Mouse (Mus musculus) heart, embryonic 15.5 days (tissue): ENCODE results near the gene Nradd. TPM values are rescaled to one million over a fixed set of nuclear protein-coding genes. Genes with fewer than 3 reads are reported as not detected.

Experiments
- ATAC-seq: fragments of 200-750 bp; cut with Nextera tagmentation; replicated peaks from 2 replicates; pipeline ENCODE4 v1.8.0; 2017; ENCODE audit warnings: low read depth, moderate TSS enrichment; ENCODE audit not compliant: insufficient number of reproducible peaks, insufficient read depth, low FRiP score
- H3K27ac ChIP-seq: fragments of 300-500 bp; sonication (generic); 2 replicates; pipeline ENCODE4 v1.5.1; 2015; ENCODE audit warnings: mild to moderate bottlenecking, inconsistent platforms
- H3K27me3 ChIP-seq: fragments of 300-500 bp; sonication (generic); 2 replicates; pipeline ENCODE4 v1.6.1; 2015; ENCODE audit warnings: inconsistent platforms
- H3K36me3 ChIP-seq: fragments of 300-500 bp; sonication (generic); 2 replicates; pipeline ENCODE4 v1.6.1; 2015; ENCODE audit warnings: mild to moderate bottlenecking, inconsistent platforms
- H3K4me1 ChIP-seq: fragments of 300-500 bp; sonication (generic); replicated peaks from 2 replicates; pipeline ENCODE4 v1.6.1; 2015; ENCODE audit warnings: inconsistent platforms
- H3K4me2 ChIP-seq: fragments of 300-500 bp; sonication (generic); 2 replicates; pipeline ENCODE4 v1.6.1; 2015; ENCODE audit warnings: inconsistent platforms, mild to moderate bottlenecking, moderate library complexity
- H3K4me3 ChIP-seq: fragments of 300-500 bp; sonication (generic); 2 replicates; pipeline ENCODE4 v1.5.1; 2015; ENCODE audit warnings: mild to moderate bottlenecking, inconsistent platforms
- H3K9ac ChIP-seq: fragments of 300-500 bp; sonication (generic); 2 replicates; pipeline ENCODE4 v1.6.1; 2015; ENCODE audit warnings: mild to moderate bottlenecking, inconsistent platforms
- H3K9me3 ChIP-seq: fragments of 300-500 bp; sonication (generic); replicated peaks from 2 replicates; pipeline ENCODE4 v1.6.1; 2016; ENCODE audit warnings: inconsistent platforms
- WGBS: fragments of 180-500 bp; shearing (Covaris S2); methylation state at CpG from one replicate; pipeline ENCODE4 v1.1.7; 2015; ENCODE audit warnings: mixed read lengths; 5-methylcytosine and 5-hydroxymethylcytosine counted together
- polyA plus RNA-seq: library from polyadenylated mRNA; unstranded; fragments of >200 nt; fragmentation: Nextera tagmentation; extraction: Ambion mirVana; gene quantifications from 2 replicates; pipeline ENCODE4 v1.2.1, GENCODE M21; 2015

Gene Nradd
- polyA plus RNA-seq = 17.7 and 22.9 TPM in 2 replicates

DNA sequence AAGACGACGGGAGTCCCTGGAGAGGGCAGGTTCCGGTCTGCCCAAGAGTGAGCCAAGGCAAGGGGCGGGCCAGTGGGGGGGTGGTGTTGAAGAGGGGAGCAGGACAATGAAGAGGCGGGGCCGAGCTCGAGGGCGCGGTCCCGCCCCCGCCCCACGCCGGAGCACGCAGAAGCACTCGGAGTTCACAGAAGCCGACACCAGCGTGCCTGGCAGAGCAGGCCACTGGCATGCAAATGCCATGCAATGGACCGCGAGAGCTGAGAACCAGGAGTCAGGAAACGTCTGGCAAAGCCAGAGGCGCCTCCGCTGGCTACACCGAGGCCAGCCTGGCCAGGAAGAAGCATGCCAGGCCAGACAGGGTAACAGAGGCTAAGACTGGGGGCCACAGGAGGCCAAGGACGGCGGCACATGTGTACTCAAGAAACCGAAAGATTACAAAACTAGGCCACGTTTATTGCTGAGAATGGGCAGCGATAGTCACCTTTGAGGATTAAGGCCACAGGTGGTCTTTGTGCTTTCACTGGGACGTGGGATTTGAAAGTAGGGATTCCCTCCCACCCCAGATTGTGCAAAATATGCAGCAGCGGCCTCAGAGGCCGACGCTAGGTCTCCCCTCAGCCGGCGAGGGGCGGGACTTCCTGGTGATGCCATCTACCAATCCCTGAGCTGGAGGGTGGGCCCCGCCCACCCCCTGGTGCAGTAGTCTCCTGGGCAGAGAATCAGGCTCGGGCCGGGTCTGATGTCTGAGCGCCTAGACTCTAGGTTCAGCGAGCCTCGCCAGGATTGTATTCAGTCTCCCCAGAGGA, at the start of gene Nradd:
Gene Nradd, minus strand, starts transcription at position 92 of the 806 bp plus-strand sequence.
- no peaks in the 10 kb centered on the region for H3K27me3 ChIP-seq
- 4% methylated on average over 41 of the region's 41 CpGs for WGBS

DNA sequence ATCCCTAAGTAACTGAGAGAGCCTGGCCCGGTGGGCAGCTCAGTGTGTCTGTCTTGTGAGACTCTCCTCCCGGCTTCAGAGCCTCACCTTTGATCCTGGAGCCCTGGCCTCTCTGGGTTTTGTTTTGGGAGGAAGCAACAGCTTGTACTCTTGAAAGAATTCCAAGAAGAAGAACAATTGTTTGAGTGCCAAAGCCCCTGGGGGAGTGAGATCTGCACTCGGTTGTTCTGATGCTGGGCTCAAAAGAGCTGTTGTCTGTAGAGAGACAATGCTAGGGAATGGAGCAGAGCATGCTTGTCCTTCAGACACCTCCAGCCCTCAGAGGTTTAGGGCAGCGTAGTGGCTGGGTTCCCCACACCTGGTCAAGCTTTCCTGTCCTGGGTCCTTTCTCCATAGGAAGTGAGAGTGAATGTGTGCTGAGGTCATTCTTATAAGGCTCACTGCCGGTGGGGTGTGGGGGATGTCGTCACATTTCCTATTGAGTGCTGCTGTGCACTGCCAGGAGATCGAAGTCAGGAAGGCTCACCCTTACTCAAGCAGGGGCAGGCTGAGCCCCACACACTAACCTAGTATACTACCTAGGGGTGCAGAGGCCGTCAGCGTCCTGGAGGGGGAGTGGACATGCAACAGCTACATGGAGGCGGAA, 49.0 kb upstream of the Nradd start:
- peak overlapping the region; percentile 16 for H3K4me2 ChIP-seq
- no peak for ATAC-seq
- H3K4me3 ChIP-seq = no peak overlapping the region
- H3K4me1 ChIP-seq = peaks cover 90% of the 10 kb centered on the region
- H3K27me3 ChIP-seq = no peaks in the 10 kb centered on the region
- no peak overlapping the region for H3K9ac ChIP-seq
- H3K36me3 ChIP-seq = no peaks in the 10 kb centered on the region
- H3K27ac ChIP-seq = peak overlapping the region; percentile 73
- 48% methylated on average over 10 of the region's 10 CpGs for WGBS
- H3K9me3 ChIP-seq = no peaks in the 10 kb centered on the region

More for the DNA sequence above, at the start of gene Nradd:
- Histone ChIP-seq H3K27ac (peak within 1 kb of the TSS; percentile 88), H3K36me3 (peaks cover 29% of the 10 kb centered on the region; the same call in 1 of the 2 replicates), H3K4me1 (peaks cover 13% of the 10 kb centered on the region), H3K4me2 (peak within 1 kb of the TSS; percentile 95), H3K9ac (peak within 1 kb of the TSS; percentile 74), H3K4me3 (peak within 1 kb of the TSS; percentile 66), H3K9me3 (no peaks in the 10 kb centered on the region)
- peak; percentile 92 for ATAC-seq

DNA sequence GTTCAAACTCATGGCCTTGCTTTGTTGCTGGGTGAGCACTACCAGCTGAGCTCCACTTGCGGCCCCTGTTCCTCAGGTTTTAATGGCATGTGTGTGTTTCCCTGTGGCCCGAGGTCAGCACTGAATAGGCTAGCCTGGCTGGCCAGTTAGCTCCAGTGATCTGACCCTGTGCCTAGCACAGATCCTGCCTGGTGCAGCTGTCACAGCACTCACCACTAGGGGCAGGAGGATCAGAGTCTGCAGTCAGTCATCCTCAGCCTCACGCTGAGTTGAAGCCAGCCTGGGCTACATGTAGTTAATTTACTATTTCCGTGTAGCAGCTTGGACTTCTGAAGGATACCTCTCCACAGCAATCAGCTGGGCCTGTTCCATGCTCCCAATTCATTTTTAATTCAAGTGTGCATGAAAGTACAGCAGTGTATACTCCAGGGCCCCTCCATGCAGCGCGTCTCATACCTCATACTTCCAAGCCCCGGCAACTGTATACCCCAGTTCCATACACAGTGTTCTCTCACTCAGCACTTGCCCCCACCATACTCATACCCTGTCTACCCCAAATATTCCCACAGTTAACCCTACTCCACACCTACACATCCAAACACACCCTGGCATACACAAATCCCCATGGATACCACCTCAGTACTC, 48.3 kb upstream of the Nradd start:
- H3K27me3 ChIP-seq = no peaks in the 10 kb centered on the region
- ATAC-seq = no peak
- H3K9me3 ChIP-seq = no peaks in the 10 kb centered on the region
- H3K4me2 ChIP-seq = 0 out of 2 replicates have a peak overlapping the region, but pooled peaks have one; percentile 16
- no peaks in the 10 kb centered on the region for H3K36me3 ChIP-seq
- peaks cover 90% of the 10 kb centered on the region for H3K4me1 ChIP-seq
- peak overlapping the region; percentile 73 for H3K27ac ChIP-seq
- H3K9ac ChIP-seq = no peak overlapping the region
- H3K4me3 ChIP-seq = no peak overlapping the region
- 64% methylated on average over 7 of the region's 7 CpGs for WGBS

DNA sequence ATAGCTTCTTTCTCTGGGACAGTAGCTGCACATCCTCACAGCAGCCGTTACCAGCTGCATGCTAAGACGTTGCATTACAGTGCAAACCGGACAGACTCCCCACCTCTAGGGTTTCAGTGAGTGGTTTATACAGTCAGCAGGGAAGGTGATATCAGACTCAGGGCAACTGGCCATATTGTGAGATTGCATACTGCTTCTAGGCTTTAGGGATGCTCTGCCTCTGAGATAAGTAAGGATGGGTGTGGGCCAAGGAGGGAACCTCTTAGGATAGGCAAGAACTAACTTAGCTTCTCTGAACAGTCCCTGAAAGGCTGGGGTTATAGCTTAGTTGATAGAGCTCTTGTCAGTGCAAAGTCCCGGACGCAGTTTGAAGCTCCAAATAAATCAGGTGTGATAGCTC, 45.5 kb upstream of the Nradd start:
- H3K9me3 ChIP-seq = no peaks in the 10 kb centered on the region
- peak overlapping the region; percentile 64 for H3K27ac ChIP-seq
- H3K9ac ChIP-seq = no peak overlapping the region
- H3K4me3 ChIP-seq = no peak overlapping the region
- WGBS = 62% methylated on average over 5 of the region's 5 CpGs
- no peaks in the 10 kb centered on the region for H3K27me3 ChIP-seq
- no peaks in the 10 kb centered on the region for H3K36me3 ChIP-seq
- H3K4me1 ChIP-seq = peaks cover 89% of the 10 kb centered on the region
- ATAC-seq = no peak
- H3K4me2 ChIP-seq = no peak overlapping the region

DNA sequence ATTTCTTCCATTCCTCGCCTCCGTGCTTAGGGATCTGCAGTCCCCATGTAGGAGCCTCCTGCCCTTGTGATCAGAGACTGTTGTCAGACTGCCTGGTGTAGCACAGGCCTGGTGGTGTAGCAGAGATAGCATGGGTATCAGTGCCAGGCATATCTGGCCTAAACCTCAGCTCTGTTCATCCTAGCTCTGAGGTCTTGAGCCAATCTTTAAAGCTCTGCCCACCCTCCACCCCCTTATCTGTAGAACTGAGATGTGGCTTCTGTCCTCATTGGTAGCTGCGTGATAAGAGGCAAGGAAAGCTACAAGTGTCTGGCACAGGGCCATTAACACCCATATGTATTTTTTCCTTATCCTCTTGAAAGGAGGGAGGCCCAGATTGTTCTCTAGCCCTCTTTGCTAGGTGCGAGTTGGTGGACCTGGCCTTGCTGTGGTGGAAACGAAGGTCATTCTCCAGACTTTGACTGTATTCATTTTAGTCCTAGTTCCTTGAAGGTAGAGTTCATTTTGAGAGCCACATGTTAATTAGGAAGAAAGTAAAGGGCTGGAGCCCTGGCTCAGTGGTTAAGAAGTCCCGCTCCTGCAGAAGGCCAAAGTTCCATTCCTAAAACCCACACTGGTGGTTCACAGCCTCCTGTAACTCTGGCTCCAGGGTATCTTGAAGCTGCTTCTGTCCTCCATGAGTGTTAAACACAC, 44.5 kb upstream of the Nradd start:
- WGBS = 41% methylated on average over 6 of the region's 6 CpGs
- Histone ChIP-seq H3K4me1 (peaks cover 84% of the 10 kb centered on the region), H3K27ac (peak overlapping the region; percentile 64), H3K36me3 (no peaks in the 10 kb centered on the region), H3K9ac (no peak overlapping the region), H3K4me3 (no peak overlapping the region), H3K4me2 (no peak overlapping the region), H3K27me3 (no peaks in the 10 kb centered on the region), H3K9me3 (no peaks in the 10 kb centered on the region)
- ATAC-seq = peak; percentile 54

DNA sequence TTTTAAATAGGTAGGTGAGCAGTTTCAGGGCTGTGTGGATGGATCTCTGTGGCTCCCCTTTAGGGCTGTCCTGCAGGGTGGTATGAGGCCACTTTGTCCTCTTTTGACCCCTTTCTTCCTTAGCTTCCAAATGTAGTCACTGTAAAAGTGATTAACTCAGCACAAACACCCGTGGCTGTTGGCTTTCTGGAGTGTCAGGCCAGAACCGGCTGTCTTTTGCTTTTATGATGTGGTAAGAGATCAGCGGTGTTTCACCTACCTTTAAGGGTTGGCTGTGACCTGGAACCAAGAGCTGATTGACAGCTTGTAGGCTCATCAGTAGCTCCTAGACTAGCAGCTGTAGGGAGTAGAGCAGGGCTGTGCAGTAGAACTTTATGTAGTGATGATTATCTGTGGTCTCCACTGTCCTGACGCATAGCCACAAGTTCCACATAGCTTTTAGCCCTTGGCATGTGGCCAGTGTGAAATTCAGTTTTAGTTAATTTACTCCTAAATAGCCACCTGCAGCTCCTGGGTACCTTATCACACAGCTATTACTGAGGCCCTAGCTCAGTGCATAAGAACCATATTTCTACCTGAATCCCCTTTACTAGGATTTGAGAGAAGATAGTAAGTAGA, 43.1 kb upstream of the Nradd start:
- no peak for ATAC-seq
- peak overlapping the region; percentile 64 for H3K27ac ChIP-seq
- WGBS = 36% methylated on average over 4 of the region's 4 CpGs
- H3K27me3 ChIP-seq = no peaks in the 10 kb centered on the region
- H3K4me1 ChIP-seq = peaks cover 74% of the 10 kb centered on the region
- no peaks in the 10 kb centered on the region for H3K36me3 ChIP-seq
- H3K4me2 ChIP-seq = no peak overlapping the region; the same call in 1 of the 2 replicates
- H3K4me3 ChIP-seq = no peak overlapping the region
- H3K9me3 ChIP-seq = no peaks in the 10 kb centered on the region
- 0 out of 2 replicates have a peak overlapping the region, but pooled peaks have one; percentile 23 for H3K9ac ChIP-seq

DNA sequence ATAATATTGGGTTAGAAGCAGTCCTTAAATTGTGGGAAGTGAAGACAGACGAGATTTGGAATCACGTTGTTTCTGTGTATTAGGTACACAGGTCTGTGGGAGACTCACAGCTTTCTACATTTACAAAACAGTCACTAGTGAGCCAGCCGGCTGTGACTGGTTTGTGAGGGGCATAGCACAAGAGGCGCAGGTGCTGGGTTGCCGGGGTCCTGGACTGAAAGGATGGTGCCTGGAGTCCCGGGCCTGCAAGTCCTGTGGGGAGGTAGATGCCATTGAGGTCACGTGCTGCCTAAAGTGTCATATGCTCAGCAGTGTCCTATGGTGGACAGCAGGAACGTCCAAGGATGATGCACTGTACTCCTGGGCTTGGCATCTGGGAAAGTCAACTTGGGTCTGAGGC, 42.1 kb upstream of the Nradd start:
- H3K4me2 ChIP-seq = peak overlapping the region; percentile 39
- no peaks in the 10 kb centered on the region for H3K36me3 ChIP-seq
- H3K27me3 ChIP-seq = no peaks in the 10 kb centered on the region
- 28% methylated on average over 8 of the region's 8 CpGs for WGBS
- H3K9me3 ChIP-seq = no peaks in the 10 kb centered on the region
- no peak overlapping the region for H3K4me3 ChIP-seq
- H3K9ac ChIP-seq = no peak overlapping the region
- peak overlapping the region; percentile 64 for H3K27ac ChIP-seq
- no peak; the same call in 1 of the 2 replicates for ATAC-seq
- peaks cover 67% of the 10 kb centered on the region for H3K4me1 ChIP-seq

DNA sequence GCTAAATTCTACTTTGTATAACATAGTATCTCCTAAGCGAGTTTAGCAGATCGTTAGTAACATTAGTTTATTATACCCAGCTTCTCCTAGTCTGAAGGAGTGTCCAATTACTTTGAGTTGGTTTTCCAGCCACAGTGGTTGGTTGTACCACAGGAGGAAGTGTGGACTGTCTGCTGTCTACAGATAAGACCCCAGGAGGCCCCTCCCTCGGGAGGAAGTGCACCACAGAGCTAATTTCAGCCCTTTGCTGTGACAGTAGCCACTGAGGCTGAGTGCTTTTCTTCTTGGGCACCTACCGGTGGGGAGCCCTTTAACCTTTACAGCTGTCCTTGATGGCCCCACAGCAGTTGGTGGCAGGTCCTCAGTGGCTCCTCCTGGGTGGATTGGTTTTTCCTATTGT, 41.7 kb upstream of the Nradd start:
- Histone ChIP-seq H3K4me1 (peaks cover 67% of the 10 kb centered on the region), H3K36me3 (no peaks in the 10 kb centered on the region), H3K9ac (no peak overlapping the region), H3K9me3 (no peaks in the 10 kb centered on the region), H3K4me2 (peak overlapping the region; percentile 39), H3K4me3 (no peak overlapping the region), H3K27ac (peak overlapping the region; percentile 64), H3K27me3 (no peaks in the 10 kb centered on the region)
- ATAC-seq = peak; percentile 61; the same call in 1 of the 2 replicates
- WGBS = 18% methylated on average over 4 of the region's 4 CpGs

DNA sequence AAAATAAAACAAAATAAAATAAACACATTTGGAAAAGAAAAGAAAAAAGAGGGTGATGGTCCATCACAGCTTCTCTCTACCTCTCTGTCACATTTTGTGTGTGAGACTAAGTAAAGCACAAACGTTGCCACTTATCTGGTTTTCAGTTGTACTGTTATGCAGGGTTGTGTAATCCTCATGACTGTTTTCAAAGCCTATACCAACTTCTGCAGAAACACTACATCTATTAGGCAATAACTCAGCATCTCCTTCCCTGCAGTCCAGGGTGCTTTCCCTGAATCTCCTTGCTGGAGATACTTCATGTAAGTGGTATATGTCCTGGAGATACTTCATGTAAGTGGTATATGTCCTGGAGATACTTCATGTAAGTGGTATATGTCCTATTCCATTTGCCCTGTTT, 38.6 kb upstream of the Nradd start:
- Histone ChIP-seq H3K4me3 (no peak overlapping the region), H3K27me3 (no peaks in the 10 kb centered on the region), H3K27ac (no peak overlapping the region), H3K4me2 (no peak overlapping the region), H3K36me3 (no peaks in the 10 kb centered on the region), H3K9ac (no peak overlapping the region), H3K9me3 (no peaks in the 10 kb centered on the region), H3K4me1 (peaks cover 39% of the 10 kb centered on the region)
- ATAC-seq = no peak
- 81% methylated on average over 1 of the region's 1 CpGs for WGBS

DNA sequence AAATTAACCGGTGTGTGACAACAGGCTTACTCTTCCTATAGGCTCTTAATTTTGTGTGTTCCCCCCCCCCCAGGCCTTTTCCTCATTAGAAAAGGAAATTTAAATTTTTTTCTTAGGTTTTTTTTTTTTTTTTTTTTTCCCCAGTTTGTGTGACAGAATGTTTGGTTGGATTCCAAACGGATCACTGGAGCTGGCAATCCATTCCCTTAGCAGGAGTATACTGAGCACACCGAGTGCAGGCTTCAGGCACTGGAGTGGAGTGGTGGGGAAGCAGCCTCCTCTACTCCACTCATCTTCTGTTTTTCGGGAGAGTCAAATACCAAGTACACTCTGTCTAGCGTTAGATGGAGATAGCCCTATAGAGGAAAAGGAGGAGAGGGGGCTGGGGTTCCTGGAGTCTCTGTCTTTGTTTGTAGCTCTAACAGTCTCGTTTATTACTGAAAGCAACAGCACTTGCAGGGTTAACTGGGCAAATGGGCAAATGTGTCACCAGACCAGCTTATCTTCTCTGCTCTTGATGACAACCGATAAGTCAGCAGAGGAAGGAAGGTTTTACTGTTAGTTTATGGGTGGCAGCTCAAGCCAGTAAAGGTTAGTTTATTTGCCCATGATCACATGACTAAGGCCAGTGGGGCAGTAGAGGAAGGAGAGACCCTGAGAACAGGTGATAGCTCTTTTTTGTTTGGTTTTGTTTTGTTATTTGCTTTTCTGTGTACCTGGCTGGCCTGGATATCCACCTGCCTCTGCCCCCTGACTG, 36.8 kb upstream of the Nradd start:
- 63% methylated on average over 7 of the region's 7 CpGs for WGBS

More for the DNA sequence above, 36.8 kb upstream of the Nradd start:
- Histone ChIP-seq H3K4me1 (peaks cover 28% of the 10 kb centered on the region), H3K9ac (no peak overlapping the region), H3K27me3 (no peaks in the 10 kb centered on the region), H3K4me3 (no peak overlapping the region), H3K36me3 (no peaks in the 10 kb centered on the region), H3K9me3 (no peaks in the 10 kb centered on the region), H3K27ac (no peak overlapping the region), H3K4me2 (no peak overlapping the region)
- no peak for ATAC-seq
